Comparison of ENCODE assay signal across 7 mouse cellular contexts in genomic region chr11:102818121-102819020, GRCm38 (mm10). TPM values are rescaled to one million over a fixed set of nuclear protein-coding genes. Genes with fewer than 3 reads are reported as not detected.
DNase-seq lines count a peak whose midpoint lies in the region; ATAC-seq and TF ChIP-seq lines count a peak whose summit lies in the region.

No protein-coding gene starts in this region.

- WGBS in spleen, adult 2 months: 2% methylated on average over 78 of the region's 92 CpGs
- WGBS in limb, embryonic 15.5 days: under 1% methylated on average over 78 of the region's 92 CpGs

- H3K4me1 ChIP-seq in spleen, adult 2 months (ENCODE audit: control insufficient read depth, insufficient read depth, insufficient read length): peaks cover 3% of the 10 kb centered on the region
- no peaks in the 10 kb centered on the region for H3K4me1 ChIP-seq in cortical plate, adult 2 months (ENCODE audit: control insufficient read depth, insufficient read depth, low read length)
- peaks cover 29% of the 10 kb centered on the region for H3K4me1 ChIP-seq in limb, embryonic 15.5 days

- H3K4me2 ChIP-seq in limb, embryonic 15.5 days: peak overlapping the region; percentile 87

- H3K9me3 ChIP-seq in limb, embryonic 15.5 days: no peaks in the 10 kb centered on the region

- DNase-seq in spleen, adult 2 months (ENCODE audit: low read depth in 1 of 2, low spot score in 2 of 2): no peak
- no peak for DNase-seq in spleen, postnatal 4 days (ENCODE audit: low spot score in 2 of 2)
- peak; percentile 61 to 65 for DNase-seq in heart, postnatal 10 days
- DNase-seq in neural tube, embryonic 10.5 days (ENCODE audit: extremely low spot score, low spot score): peak; percentile 68

- no peaks in the 10 kb centered on the region for H3K36me3 ChIP-seq in spleen, adult 2 months (ENCODE audit: control insufficient read depth, insufficient read depth, low read length)
- no peaks in the 10 kb centered on the region for H3K36me3 ChIP-seq in limb, embryonic 15.5 days

- no peak overlapping the region for H3K27ac ChIP-seq in spleen, adult 2 months (ENCODE audit: insufficient read depth, low read length)
- H3K27ac ChIP-seq in cortical plate, adult 2 months (ENCODE audit: insufficient read depth, low read length): no peak overlapping the region; the same call in 1 of the 2 replicates
- peak overlapping the region; percentile 99 for H3K27ac ChIP-seq in limb, embryonic 15.5 days

- intact Hi-C loops in heart, postnatal 10 days (cut with DNase I): loop anchor here (1.0 kb wide), 1 partner anchor 38 kb away; no protein-coding TSS in a partner anchor

- ATAC-seq in limb, embryonic 15.5 days (ENCODE audit: insufficient number of reproducible peaks, low FRiP score, low TSS enrichment, low read depth): peak; percentile 36; the same call in 1 of the 2 replicates
- no peak for ATAC-seq in monocyte, adult 5-6 weeks (replicated peaks; ENCODE audit: insufficient number of reproducible peaks, low FRiP score, low TSS enrichment, poor library complexity, severe bottlenecking)

- TF ChIP-seq POLR2A in spleen, adult 2 months (IDR thresholded peaks at IDR 0.05; ENCODE audit: low read depth, low read length): no peak
- no peak for TF ChIP-seq POLR2A in cortical plate, adult 2 months (IDR thresholded peaks at IDR 0.05; ENCODE audit: extremely low read depth, insufficient read depth, low read length)

- H3K4me3 ChIP-seq in spleen, adult 2 months (ENCODE audit: extremely low read depth, insufficient read depth, insufficient read length): peak overlapping the region; percentile 42
- peak overlapping the region; percentile 27 for H3K4me3 ChIP-seq in cortical plate, adult 2 months (ENCODE audit: insufficient read depth, low read length)
- peak overlapping the region; percentile 77 for H3K4me3 ChIP-seq in limb, embryonic 15.5 days

- peaks cover 20% of the 10 kb centered on the region for H3K27me3 ChIP-seq in spleen, adult 2 months (ENCODE audit: control insufficient read depth, insufficient read depth, low read length)
- H3K27me3 ChIP-seq in limb, embryonic 15.5 days: no peaks in the 10 kb centered on the region

- TF ChIP-seq CTCF in spleen, adult 2 months (IDR thresholded peaks at IDR 0.05; ENCODE audit: extremely low read depth, insufficient read depth, insufficient read length, insufficient replicate concordance): no peak
- no peak for TF ChIP-seq CTCF in cortical plate, adult 2 months (IDR thresholded peaks at IDR 0.05; ENCODE audit: extremely low read depth, insufficient read depth, low read length)

- H3K9ac ChIP-seq in limb, embryonic 15.5 days: peak overlapping the region; percentile 92

RNA-seq across cellular contexts. Expression of gene Gjc1, which starts 1.1 kb away (rescaled TPM):
- 0.87 and 0.96 TPM in 2 replicates for polyA plus RNA-seq in spleen, adult 2 months (2012; rRNA removed)
- 7.6 and 8.2 TPM in 2 replicates for polyA plus RNA-seq in cortical plate, adult 2 months (2012; rRNA removed)
- total RNA-seq in heart, postnatal 10 days (2021): 10 to 100 TPM; 57.7 to 74.8 TPM
- polyA plus RNA-seq in limb, embryonic 15.5 days (2015; fragmentation: Nextera tagmentation; extraction: Ambion mirVana): 46.3 and 57.6 TPM in 2 replicates
- total RNA-seq in monocyte, adult 5-6 weeks (2017): not detected in 3 replicates

RNA-seq across cellular contexts. Expression of gene Higd1b, which starts 17.3 kb away (rescaled TPM):
- polyA plus RNA-seq in spleen, adult 2 months (2012; rRNA removed): 0.15 TPM in 1 of 2 replicates, not detected in the other
- polyA plus RNA-seq in cortical plate, adult 2 months (2012; rRNA removed): 11.5 and 12.3 TPM in 2 replicates
- total RNA-seq in heart, postnatal 10 days (2021): 10 to 100 TPM; 19.0 to 23.1 TPM
- 0.84 and 1.6 TPM in 2 replicates for polyA plus RNA-seq in limb, embryonic 15.5 days (2015; fragmentation: Nextera tagmentation; extraction: Ambion mirVana)
- not detected in 3 replicates for total RNA-seq in monocyte, adult 5-6 weeks (2017)

RNA-seq across cellular contexts. Expression of gene Adam11, which starts 57.1 kb away (rescaled TPM):
- polyA plus RNA-seq in spleen, adult 2 months (2012; rRNA removed): 11.7 and 12.1 TPM in 2 replicates
- polyA plus RNA-seq in cortical plate, adult 2 months (2012; rRNA removed): 101 and 118 TPM in 2 replicates
- 1 to 10 TPM; 5.8 TPM for total RNA-seq in heart, postnatal 10 days (2021)
- polyA plus RNA-seq in limb, embryonic 15.5 days (2015; fragmentation: Nextera tagmentation; extraction: Ambion mirVana): 5.1 and 6.0 TPM in 2 replicates
- 2.1 TPM in 1 of 3 replicates, not detected in the others for total RNA-seq in monocyte, adult 5-6 weeks (2017)

Comparison
In these comparisons a context has a peak if more than half of its experiments do, and no peak if none do; other contexts are left out.
1. DNase-seq: peak in heart, postnatal 10 days (2 of 2) and neural tube, embryonic 10.5 days (single experiment); none in spleen, adult 2 months (0 of 2) and spleen, postnatal 4 days (0 of 2).
2. H3K4me3 ChIP-seq: peak in every context shown above with its lines; median percentile 77 in limb, embryonic 15.5 days; 42 in spleen, adult 2 months; 27 in cortical plate, adult 2 months.